Mouse (Mus musculus): Measurements from ENCODE around the gene Nostrin. TPM values are rescaled to one million over a fixed set of nuclear protein-coding genes. Genes with fewer than 3 reads are reported as not detected.
A peak's percentile ranks its signal among the peaks of the same experiment; 100 is the strongest.

Nostrin gene
- total RNA-seq, 2 experiments from 2014 or later: 4.0 to 5.0 TPM

DNA sequence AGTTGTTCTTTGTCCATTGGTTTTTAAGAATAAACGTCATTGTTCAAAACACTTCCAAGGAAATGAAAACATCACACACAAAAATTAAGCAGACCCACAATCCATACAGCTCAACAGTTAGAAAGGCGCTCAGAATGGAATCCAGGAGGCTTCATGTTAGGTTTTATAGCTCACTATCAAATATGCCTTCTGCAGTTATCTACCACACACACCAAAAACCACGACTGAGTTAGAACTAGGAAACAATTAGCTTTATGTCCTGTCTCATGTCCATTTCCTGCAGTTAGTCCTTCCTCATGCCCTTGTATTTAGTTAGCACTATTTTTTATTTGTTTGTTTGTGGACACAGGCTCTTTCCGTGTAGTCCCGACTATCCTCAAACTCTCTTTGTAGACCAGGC is 55.5 kb downstream of the Nostrin start:
- DNase-seq (ENCODE audit: low spot score in 2 of 2): no peak

DNA sequence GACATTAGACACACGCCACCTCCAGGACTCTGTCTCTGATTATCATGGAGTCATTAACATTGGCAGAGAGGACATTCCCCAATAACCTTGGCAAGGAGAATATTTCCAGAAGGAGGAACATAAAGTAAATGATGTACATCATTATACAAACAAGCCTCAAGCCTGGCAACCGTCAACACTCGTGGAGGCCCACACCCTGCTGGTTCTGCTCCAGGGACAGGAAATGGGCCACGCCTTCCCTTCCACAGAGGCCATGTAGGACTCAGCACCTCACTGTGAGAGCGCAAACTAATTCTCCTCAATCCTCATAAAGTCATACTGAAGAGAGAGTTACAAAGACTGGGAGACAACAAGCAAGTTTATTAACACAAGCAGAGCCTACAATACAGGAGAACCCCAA is 58.0 kb downstream of the Nostrin start:
- DNase-seq (ENCODE audit: low spot score in 2 of 2): no peak

DNA sequence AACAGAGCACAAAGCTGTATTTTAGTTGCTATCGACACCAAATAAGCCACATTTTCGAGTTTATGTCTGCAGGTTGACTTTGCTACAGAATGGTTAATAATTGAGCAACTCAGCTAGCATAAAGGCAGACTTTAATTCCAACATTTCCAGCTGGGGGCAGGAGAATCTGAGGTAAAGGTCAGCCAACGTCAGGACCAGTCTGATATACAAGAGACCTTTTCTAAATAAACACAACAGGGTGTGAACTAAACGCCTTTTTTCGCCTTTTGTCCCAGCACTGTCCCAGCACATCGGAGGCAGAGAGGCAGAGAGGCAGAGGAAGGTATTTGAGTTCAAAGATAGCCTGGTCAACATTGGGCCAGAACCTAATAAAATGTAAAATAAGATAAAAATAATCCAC is 69.6 kb downstream of the Nostrin start:
- no peak for DNase-seq (ENCODE audit: low spot score in 2 of 2)

DNA sequence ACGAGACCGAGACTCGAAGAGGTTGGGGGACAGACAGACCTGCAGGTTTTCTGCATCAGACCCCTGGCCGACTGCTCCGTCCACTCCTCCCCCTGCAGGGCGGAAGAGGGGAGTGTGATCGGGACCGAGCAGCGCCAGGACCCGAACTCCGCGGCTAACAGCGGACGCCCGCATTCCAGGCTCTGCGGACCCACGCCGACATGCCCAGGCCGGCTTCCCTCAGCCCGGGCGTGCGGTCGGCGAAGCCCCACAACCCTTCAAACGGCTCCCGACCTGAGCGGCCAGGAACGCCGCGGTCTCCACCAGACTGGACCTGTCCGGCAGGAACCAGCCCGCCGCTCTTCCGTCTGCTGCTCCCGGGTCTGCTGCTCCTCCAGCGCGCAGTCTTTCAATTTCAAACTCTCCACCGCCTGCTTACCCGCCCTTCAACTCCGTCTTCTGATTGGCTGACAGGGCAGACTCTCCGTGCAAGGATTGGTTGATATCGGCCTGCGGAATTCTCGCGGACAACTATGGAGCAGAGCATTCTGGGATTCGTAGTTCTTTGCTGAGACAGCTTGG is 70.3 kb downstream of the Nostrin start, which contains the start of gene Spc25:
Spc25 (minus strand) TSS at position 404 of the 561 bp plus-strand sequence.
- DNase-seq (ENCODE audit: low spot score in 2 of 2): peak; percentile 79 to 88

DNA sequence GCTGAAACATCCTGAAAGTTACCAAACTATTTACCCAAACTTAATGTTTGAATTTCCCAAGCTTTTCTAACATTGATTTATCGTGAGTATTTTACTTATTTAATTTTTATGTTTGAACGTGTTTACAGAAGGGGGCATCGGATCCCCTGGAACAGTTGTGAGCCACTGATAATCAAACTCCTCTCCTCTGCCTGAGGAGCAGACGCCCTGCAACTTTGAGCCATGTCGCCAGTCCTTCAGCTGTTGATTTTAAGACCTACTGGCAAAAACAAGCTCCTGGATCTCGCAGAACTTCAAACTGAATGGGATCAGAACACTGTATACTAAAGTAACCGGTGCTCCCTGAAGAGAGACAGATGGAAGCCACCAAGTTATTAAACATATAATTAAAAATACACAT is 70.9 kb downstream of the Nostrin start:
- no peak for DNase-seq (ENCODE audit: low spot score in 2 of 2)

DNA sequence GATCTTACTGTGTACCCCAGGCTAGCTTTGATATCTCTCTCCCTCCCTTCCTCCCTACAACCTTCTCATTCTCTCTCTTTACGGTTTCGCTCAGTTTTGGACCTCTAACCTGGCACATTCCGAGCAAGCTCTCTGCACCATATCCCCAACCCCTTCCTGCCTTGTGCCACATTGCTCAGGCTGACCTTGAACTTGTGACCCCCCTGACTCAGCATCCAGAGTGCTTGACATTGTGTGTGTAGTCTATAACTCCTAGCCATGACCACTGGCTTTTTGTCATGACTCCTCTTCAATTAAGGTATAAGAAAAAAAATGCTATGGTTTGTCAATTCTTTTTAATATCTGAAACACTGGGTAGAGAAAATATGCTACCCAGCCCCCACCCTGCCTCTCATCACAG is 74.1 kb downstream of the Nostrin start:
- no peak for DNase-seq (ENCODE audit: low spot score in 2 of 2)

DNA sequence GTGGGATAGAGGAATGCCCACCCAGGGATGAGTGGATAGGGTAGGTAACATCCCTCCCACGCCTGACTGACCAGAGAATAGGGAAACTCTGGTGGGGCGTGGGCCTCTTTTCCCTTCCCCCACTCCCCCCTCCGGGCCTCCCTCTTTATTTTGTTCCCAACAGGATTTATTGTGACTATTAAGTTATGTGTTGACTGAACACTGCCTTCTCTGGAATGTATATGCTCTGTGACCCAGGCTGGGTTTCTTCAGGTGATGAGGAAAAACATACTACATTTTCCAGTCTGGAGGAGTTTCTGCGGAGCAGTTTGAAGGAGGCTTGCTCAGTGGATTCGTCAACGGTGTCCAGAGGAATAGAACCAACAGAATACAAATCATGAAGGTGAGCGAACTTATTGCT is 75.2 kb downstream of the Nostrin start, which contains the start of gene G6pc2:
G6pc2 (plus strand) TSS at position 301 of the 400 bp plus-strand sequence.
- no peak for DNase-seq (ENCODE audit: low spot score in 2 of 2)

DNA sequence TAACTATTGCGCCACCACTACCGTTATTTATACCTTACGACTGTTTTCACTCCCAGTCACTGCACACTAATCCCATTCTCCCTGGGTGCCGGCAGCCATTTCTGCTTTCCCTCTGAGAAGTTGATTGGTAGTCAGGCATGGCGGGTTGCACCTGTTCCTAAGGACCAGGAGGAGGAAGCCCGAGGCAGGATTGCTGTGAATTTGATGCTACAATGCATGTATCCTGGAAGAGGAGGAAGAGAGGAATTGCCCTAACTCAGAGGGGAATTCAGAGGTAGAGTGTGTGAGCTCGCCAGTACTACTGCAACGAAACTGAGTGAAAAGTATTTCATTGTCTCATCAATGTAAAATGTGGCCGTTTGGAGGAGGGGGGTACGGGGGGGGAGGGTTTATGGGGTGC is 77.1 kb downstream of the Nostrin start:
- DNase-seq (ENCODE audit: low spot score in 2 of 2): no peak

DNA sequence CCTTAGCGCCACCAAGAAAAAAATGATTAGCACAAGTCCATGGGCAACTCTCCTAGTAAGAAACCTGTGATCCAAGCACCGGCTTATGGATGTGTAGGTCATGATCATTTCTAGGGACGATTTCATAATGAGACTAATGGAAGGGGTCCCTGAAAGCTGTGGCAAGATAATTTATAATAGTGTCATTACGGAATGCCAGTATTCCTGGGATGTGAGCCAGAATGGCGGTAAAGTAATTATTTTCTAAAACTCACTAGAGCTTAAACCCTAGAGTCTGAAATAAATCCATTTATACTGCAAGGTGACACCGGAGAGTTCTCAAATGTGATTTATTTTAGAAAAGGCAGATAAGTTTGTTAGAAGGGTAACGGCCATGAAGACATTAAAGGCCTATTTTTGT is 79.6 kb downstream of the Nostrin start:
- DNase-seq (ENCODE audit: low spot score in 2 of 2): no peak

DNA sequence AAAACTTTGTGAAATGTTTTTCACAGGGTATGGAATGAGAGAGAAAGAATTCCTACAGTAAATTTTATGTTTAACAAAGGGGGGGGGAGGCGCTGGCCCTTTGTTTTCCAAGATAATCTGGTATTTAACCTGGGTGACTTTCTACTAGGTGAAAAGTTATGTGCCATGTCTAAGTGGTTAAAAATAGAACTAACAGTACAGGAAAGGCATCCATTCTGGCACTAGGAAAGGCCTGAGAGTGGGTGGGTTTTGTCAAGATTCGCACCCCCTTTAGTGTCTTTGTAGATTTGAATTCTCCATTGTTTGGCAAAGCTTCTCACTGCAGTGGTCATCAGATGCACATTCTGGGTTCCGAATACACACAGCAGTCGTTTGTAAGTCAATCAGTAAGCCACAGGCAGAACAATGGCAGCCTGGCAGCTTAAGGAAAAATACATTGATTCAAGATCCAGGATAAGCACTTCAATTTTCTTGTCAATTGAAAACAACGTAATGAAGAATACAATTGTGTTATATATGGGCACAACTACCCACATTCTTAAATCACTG is 86.3 kb downstream of the Nostrin start:
- no peak for DNase-seq (ENCODE audit: low spot score in 2 of 2)

DNA sequence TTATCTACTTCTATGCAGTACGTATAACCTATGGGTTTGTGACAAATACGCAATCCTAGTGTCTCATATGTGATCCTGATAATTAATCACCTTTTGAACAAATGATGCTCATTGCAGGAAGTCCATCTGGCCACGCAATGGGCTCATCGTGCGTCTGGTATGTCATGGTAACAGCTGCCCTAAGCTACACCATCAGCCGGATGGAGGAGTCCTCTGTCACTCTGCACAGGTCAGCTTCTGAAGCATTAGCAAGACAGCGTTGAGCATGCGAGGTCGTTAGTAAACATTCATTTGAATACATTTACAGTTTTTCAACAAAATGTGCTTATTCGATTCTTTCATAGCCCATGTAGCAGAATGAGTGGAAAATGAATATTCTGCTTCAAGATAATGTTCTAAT is 87.2 kb downstream of the Nostrin start:
- no peak for DNase-seq (ENCODE audit: low spot score in 2 of 2)

DNA sequence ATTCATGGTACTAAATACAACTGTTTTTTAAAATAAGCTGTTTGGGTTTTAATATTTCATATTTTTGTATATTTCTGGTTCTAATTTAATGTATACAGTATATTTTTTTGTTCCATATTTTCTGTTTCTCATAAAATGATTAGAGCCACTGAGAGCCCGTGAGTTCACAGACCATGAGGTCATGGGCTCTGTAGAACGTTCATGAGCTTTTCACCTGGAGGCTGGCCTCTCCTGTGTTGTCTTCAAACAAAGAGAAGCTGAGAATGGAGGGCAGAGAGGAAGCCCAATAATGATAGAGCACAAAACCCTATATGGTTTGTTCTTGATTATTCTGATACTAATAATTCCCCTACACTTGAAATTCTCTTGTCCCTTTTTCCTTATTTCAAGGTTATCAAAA is 89.1 kb downstream of the Nostrin start:
- no peak for DNase-seq (ENCODE audit: low spot score in 2 of 2)

DNA sequence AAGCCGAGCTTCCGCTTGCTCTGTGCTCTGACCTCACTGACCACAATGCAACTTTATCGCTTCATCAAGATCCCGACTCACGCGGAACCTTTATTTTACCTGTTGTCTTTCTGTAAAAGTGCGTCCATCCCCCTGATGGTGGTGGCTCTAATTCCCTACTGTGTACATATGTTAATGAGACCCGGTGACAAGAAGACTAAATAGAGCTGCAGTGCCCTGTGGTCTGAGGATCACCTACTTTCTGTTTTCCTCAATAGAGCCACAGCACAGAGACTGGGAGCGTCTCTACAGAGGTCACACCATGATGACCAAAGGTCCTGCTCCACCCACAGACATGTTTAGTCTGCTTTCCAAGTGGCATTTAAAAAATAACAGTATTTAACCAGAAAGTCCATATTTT is 91.3 kb downstream of the Nostrin start:
- no peak for DNase-seq (ENCODE audit: low spot score in 2 of 2)

DNA sequence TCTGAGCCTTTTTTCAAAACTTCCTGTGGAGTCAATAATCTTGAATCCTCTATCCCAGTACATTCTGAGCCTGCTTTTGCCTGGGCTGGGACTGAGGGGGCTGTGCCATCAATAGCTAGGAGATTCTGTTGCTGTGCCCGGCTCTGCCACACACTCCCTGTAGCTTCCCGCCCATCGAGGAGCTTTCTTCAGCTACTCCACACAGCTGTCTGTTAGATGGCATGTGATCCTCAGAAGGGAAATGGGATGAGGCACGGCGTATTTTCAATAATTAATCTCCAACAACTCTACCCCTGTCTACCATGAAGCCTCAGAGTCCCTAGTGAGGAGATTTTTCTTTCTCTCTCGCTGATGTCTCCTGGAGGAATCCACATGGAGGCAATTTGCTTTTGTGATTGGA is 93.0 kb downstream of the Nostrin start:
- no peak for DNase-seq (ENCODE audit: low spot score in 2 of 2)

DNA sequence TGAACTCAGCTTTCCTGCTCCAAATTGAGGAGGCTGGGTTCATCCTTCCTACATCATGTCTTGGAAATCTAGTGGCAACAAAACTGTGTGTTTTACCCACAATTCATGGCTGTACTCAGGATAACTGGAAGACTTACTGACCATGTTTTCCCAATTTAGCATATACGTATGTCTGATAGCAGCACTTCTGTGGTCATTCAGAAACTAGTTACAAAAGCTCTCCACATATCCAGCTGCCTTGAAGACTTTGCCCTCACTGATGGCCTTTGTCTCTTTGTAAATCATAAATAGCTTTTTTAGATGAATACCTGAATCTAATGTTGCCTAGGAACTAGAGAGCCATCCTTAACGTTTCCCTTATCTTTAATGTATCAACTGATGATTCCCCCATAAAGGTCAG is 94.5 kb downstream of the Nostrin start:
- no peak for DNase-seq (ENCODE audit: low spot score in 2 of 2)

DNA sequence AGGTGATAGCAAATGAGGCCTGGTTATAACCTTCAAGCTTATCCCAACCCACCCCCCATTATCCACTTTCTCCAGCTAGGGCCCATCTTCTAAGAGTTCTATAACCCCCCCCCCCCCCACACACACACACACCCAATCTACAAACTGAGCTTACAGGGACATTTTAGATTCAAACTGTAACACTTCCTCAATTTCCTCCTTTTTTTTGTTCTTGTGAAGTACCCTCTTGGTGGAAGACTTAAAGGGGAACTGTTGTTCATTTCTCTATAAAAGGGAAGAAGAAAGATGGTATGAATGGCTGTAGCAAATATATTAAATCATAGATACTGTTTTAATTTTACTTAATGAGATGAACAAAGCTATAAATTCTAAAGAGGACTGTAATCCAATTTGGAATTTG is 96.5 kb downstream of the Nostrin start:
- no peak for DNase-seq (ENCODE audit: low spot score in 2 of 2)

DNA sequence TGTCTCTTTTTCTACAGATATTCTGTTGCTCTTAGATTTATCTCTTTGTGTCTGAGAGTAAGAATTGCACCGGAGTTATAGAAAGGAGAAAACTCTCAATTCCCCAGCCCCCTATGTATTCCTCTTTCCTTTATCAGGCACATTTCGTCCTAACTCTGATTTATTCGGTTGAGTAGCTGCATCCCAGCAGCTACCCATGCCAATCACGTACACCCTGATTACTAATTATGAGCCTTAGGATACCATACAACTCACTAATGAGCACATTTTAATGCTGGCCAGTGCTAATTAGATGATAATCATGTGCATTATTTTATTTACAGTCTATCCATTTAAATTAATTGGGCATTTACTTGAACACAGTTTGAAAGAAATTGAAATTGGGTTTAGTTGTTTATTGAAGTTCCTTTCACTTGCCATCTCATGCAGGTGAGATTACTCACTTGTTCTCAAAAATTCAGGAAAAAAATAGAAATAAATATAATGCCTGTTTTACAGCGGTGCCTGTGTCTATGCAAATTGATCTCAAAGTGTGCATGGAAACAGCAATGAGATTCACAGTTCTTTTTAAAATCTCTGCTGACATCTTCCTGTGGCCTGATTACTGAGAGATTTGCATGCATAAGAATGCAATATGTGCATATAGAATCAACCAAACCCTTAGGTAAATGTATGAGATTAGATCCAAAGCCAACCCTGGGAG is 99.5 kb downstream of the Nostrin start:
- DNase-seq (ENCODE audit: low spot score in 2 of 2): no peak

Other genes starting within 250 kb of the Nostrin start
- 1 to 10 TPM; 4.0 to 5.0 TPM for gene Spc25, start 70.4 kb downstream of the Nostrin start, total RNA-seq (2021)
- not detected for gene G6pc2, start 75.3 kb downstream of the Nostrin start, total RNA-seq (2021)
- under 1 TPM; 0.14 to 0.18 TPM for gene Abcb11, start 206.8 kb downstream of the Nostrin start, total RNA-seq (2021)
- not detected for gene Dhrs9, start 244.6 kb downstream of the Nostrin start, total RNA-seq (2021)